Mouse (Mus musculus) G1E (cell line): ENCODE measurements around the gene Cacybp. TPM values are rescaled to one million over a fixed set of nuclear protein-coding genes. Genes with fewer than 3 reads are reported as not detected.

ENCODE experiments used
- ATAC-seq: 2 replicates; pipeline ENCODE4 v1.8.0; 2016; ENCODE audit warnings: mild to moderate bottlenecking; ENCODE audit not compliant: insufficient number of reproducible peaks, poor library complexity, low FRiP score, severe bottlenecking; ENCODE audit errors: extremely low read depth
- DNase-seq: peaks from one replicate; pipeline ENCODE4 v3.0.0; 2012; ENCODE audit warnings: low spot score
- H3K27me3 ChIP-seq: 2 replicates; pipeline ENCODE4 v1.6.1; 2012; ENCODE audit warnings: mild to moderate bottlenecking, low read length, inconsistent platforms; ENCODE audit not compliant: insufficient read depth
- H3K36me3 ChIP-seq: replicated peaks from 2 replicates; pipeline ENCODE3; 2012; ENCODE audit warnings: mild to moderate bottlenecking, inconsistent platforms
- H3K4me1 ChIP-seq: 2 replicates; pipeline ENCODE4 v1.6.1; 2012; ENCODE audit warnings: low read depth, low read length, inconsistent platforms, mixed read lengths; ENCODE audit not compliant: insufficient read depth
- H3K4me3 ChIP-seq: 2 replicates; pipeline ENCODE4 v1.5.1; 2012; ENCODE audit warnings: low read depth, mild to moderate bottlenecking, inconsistent platforms, low read length, moderate library complexity, mixed read lengths
- H3K9me3 ChIP-seq: replicated peaks from 2 replicates; pipeline ENCODE4 v1.6.1; 2012; ENCODE audit warnings: inconsistent platforms
- CTCF ChIP-seq: IDR thresholded peaks from 2 replicates; pipeline ENCODE4 v1.5.1; 2012; ENCODE audit warnings: low read depth, low read length, inconsistent platforms, mixed read lengths
- GATA1 ChIP-seq: IDR thresholded peaks from 2 replicates; pipeline ENCODE4 v1.6.1; 2012; ENCODE audit warnings: borderline replicate concordance, low read length, inconsistent platforms, mixed read lengths
- GATA2 ChIP-seq: IDR thresholded peaks from 2 replicates; pipeline ENCODE4 v1.6.1; 2012; ENCODE audit warnings: low read depth, low read length, inconsistent platforms, borderline replicate concordance
- POLR2AphosphoS5 ChIP-seq: IDR thresholded peaks from 2 replicates; pipeline ENCODE4 v1.6.1; 2012; ENCODE audit warnings: low read depth, low read length, inconsistent platforms; ENCODE audit not compliant: insufficient replicate concordance
- TAL1 ChIP-seq: conservative IDR thresholded peaks from 2 replicates; pipeline ENCODE4 v1.6.1; 2012; ENCODE audit warnings: low read depth, low read length, inconsistent platforms, mixed read lengths
- polyA plus RNA-seq: library from polyadenylated mRNA; stranded (reverse); fragments of >175 nt; gene quantifications from 2 replicates; pipeline ENCODE4 v1.2.3, GENCODE M21; 2012
- total RNA-seq, 2 experiments: library from RNA; stranded (forward) in 1 of 2; stranded (reverse) in 1 of 2; fragments of 200-1000 nt in 1 of 2; fragments of >200 nt in 1 of 2; fragmentation: Nextera tagmentation in 1 of 2; gene quantifications; 2 replicates each; pipeline ENCODE4 v1.2.3; 2014 to 2017

Gene Cacybp
- total and polyA plus RNA-seq, 3 experiments = 83.8 to 225 (median 185) TPM

- Histone ChIP-seq H3K4me3 (peak overlapping the region; percentile 95), H3K4me1 (peaks cover 32% of the 10 kb centered on the region), H3K36me3 (peaks cover 23% of the 10 kb centered on the region), H3K9me3 (no peaks in the 10 kb centered on the region), H3K27me3 (no peaks in the 10 kb centered on the region)
- TF ChIP-seq CTCF (no peak), GATA1 (no peak), GATA2 (no peak), POLR2AphosphoS5 (no peak), TAL1 (no peak)
- no peak for ATAC-seq
- DNase-seq = no peak
Observed at GRCm38 (mm10) chr1:160212123-160212691, 468 bp downstream of the Cacybp start.

GRCm38 (mm10) chr1:160211597-160212122 lies 1.0 kb downstream of the Cacybp start:
- no peak for ATAC-seq
- Histone ChIP-seq H3K9me3 (no peaks in the 10 kb centered on the region), H3K27me3 (no peaks in the 10 kb centered on the region), H3K4me3 (peak overlapping the region; percentile 95), H3K4me1 (peaks cover 33% of the 10 kb centered on the region), H3K36me3 (peaks cover 28% of the 10 kb centered on the region)
- no peak for DNase-seq
- TF ChIP-seq GATA1 (no peak), CTCF (no peak), GATA2 (no peak), POLR2AphosphoS5 (no peak), TAL1 (no peak)

GRCm38 (mm10) chr1:160210566-160210965 lies 2.1 kb downstream of the Cacybp start:
- Histone ChIP-seq H3K36me3 (peaks cover 39% of the 10 kb centered on the region), H3K4me3 (peak overlapping the region; percentile 95), H3K4me1 (peaks cover 40% of the 10 kb centered on the region), H3K9me3 (no peaks in the 10 kb centered on the region), H3K27me3 (no peaks in the 10 kb centered on the region)
- DNase-seq = no peak
- ATAC-seq = no peak
- TF ChIP-seq GATA2 = no peak
- TF ChIP-seq GATA1 = no peak
- no peak for TF ChIP-seq POLR2AphosphoS5
- TF ChIP-seq TAL1 = no peak
- no peak for TF ChIP-seq CTCF

GRCm38 (mm10) chr1:160209844-160210243 lies 2.8 kb downstream of the Cacybp start:
- ATAC-seq (no peak), DNase-seq (no peak)
- Histone ChIP-seq H3K4me1 (peaks cover 44% of the 10 kb centered on the region), H3K36me3 (peaks cover 46% of the 10 kb centered on the region), H3K27me3 (no peaks in the 10 kb centered on the region), H3K9me3 (no peaks in the 10 kb centered on the region), H3K4me3 (peak overlapping the region; percentile 36; the same call in 1 of the 2 replicates)
- TF ChIP-seq CTCF = no peak
- no peak for TF ChIP-seq POLR2AphosphoS5
- no peak for TF ChIP-seq GATA1
- TF ChIP-seq TAL1 = no peak
- TF ChIP-seq GATA2 = no peak

- no peaks in the 10 kb centered on the region for H3K9me3 ChIP-seq
Observed at GRCm38 (mm10) chr1:160205486-160205885, 7.2 kb downstream of the Cacybp start.

GRCm38 (mm10) chr1:160195337-160195663 lies 17.4 kb downstream of the Cacybp start:
- Histone ChIP-seq H3K27me3 (peaks cover 17% of the 10 kb centered on the region), H3K36me3 (peaks cover 40% of the 10 kb centered on the region), H3K9me3 (no peaks in the 10 kb centered on the region), H3K4me3 (peak overlapping the region; percentile 91), H3K4me1 (peaks cover 25% of the 10 kb centered on the region)
- TF ChIP-seq POLR2AphosphoS5 = no peak
- ATAC-seq = no peak
- no peak for DNase-seq

More at GRCm38 (mm10) chr1:160205486-160205885, 7.2 kb downstream of the Cacybp start:
- DNase-seq (no peak), ATAC-seq (no peak)
- Histone ChIP-seq H3K27me3 (no peaks in the 10 kb centered on the region), H3K4me1 (peaks cover 35% of the 10 kb centered on the region), H3K36me3 (peaks cover 76% of the 10 kb centered on the region), H3K4me3 (no peak overlapping the region)
- TF ChIP-seq GATA1 = no peak
- no peak for TF ChIP-seq TAL1
- TF ChIP-seq CTCF = no peak
- TF ChIP-seq GATA2 = no peak
- TF ChIP-seq POLR2AphosphoS5 = no peak
